Comparison of ENCODE assay signal across 16 mouse cellular contexts in the genomic region with DNA sequence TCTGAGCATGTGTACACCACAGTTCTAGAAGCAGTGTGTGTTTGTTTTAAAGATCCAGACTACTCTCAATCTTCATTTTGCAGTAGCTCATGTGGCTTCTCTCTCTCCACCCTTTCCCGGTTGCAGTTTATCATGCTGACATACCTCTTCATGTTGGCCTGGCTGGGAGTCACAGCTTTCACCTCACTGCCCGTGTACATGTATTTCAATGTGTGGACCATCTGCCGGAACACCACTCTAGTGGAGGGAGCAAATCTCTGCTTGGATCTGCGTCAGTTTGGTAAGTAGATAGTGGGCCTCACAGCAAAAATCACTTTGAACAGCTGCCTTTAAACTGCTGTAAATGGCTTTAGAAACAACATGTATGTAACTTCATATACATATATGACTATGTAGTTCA.
"Had no signal": no experiment of that assay in that cellular context is flagged by ENCODE, and none has a peak within 500 bp of the region (broad histone marks: within the 10 kb centered on the region; RNA-seq: fewer than 3 reads in every experiment).

No protein-coding gene starts in this region.

- H3K27ac ChIP-seq: kidney, postnatal 0 days; liver, embryonic 13.5 days; midbrain, embryonic 12.5 days; midbrain, embryonic 15.5 days; neural tube, embryonic 13.5 days; stomach, embryonic 15.5 days had no signal

- DNase-seq: kidney, adult 2 months; kidney, postnatal 25 days; liver, embryonic 13.5 days; lung, adult 2 months; lung, postnatal 14 days; lung, postnatal 4 days; retina, postnatal 1 day; right cerebral cortex, postnatal 25 days; spleen, adult 18-20 months; thymus, postnatal 25 days had no signal

- H3K4me3 ChIP-seq: liver, embryonic 13.5 days; midbrain, embryonic 12.5 days; midbrain, embryonic 15.5 days; myocyte; neural tube, embryonic 13.5 days; stomach, embryonic 15.5 days had no signal
